Mouse (Mus musculus) midbrain, embryonic 13.5 days (tissue): ENCODE measurements around the gene Tut7. TPM values are rescaled to one million over a fixed set of nuclear protein-coding genes. Genes with fewer than 3 reads are reported as not detected.

Source experiments
- ATAC-seq: fragments of 200-750 bp; cut with Nextera tagmentation; 2 replicates; pipeline ENCODE4 v1.8.0; 2017; ENCODE audit warnings: mild to moderate bottlenecking, moderate TSS enrichment, moderate library complexity
- H3K27ac ChIP-seq: fragments of 300-500 bp; sonication (generic); 2 replicates; pipeline ENCODE4 v1.5.1; 2015; ENCODE audit warnings: inconsistent platforms, mild to moderate bottlenecking, moderate library complexity
- H3K27me3 ChIP-seq: fragments of 300-500 bp; sonication (generic); 2 replicates; pipeline ENCODE4 v1.6.1; 2015; ENCODE audit warnings: mild to moderate bottlenecking, inconsistent platforms
- H3K36me3 ChIP-seq: fragments of 300-500 bp; sonication (generic); 2 replicates; pipeline ENCODE4 v1.6.1; 2015; ENCODE audit warnings: mild to moderate bottlenecking, inconsistent platforms
- H3K4me1 ChIP-seq: fragments of 300-500 bp; sonication (generic); replicated peaks from 2 replicates; pipeline ENCODE4 v1.6.1; 2015; ENCODE audit warnings: inconsistent platforms
- H3K4me2 ChIP-seq: fragments of 300-500 bp; sonication (generic); replicated peaks from 2 replicates; pipeline ENCODE4 v1.6.1; 2015; ENCODE audit warnings: moderate library complexity, mild to moderate bottlenecking, inconsistent platforms
- H3K4me3 ChIP-seq: fragments of 300-500 bp; sonication (generic); replicated peaks from 2 replicates; pipeline ENCODE4 v1.5.1; 2015; ENCODE audit warnings: mild to moderate bottlenecking, inconsistent platforms
- H3K9ac ChIP-seq: fragments of 300-500 bp; sonication (generic); replicated peaks from 2 replicates; pipeline ENCODE4 v1.6.1; 2015; ENCODE audit warnings: mild to moderate bottlenecking, inconsistent platforms
- H3K9me3 ChIP-seq: fragments of 300-500 bp; sonication (generic); 2 replicates; pipeline ENCODE4 v1.6.1; 2016; ENCODE audit warnings: mild to moderate bottlenecking, inconsistent platforms
- WGBS: fragments of 180-500 bp; shearing (Covaris S2); methylation state at CpG from one replicate; pipeline ENCODE4 v1.1.7; 2015; 5-methylcytosine and 5-hydroxymethylcytosine counted together
- polyA plus RNA-seq: library from polyadenylated mRNA; unstranded; fragments of >200 nt; fragmentation: Nextera tagmentation; extraction: Ambion mirVana; gene quantifications from 2 replicates; pipeline ENCODE4 v1.2.1, GENCODE M21; 2015

The Tut7 gene
- polyA plus RNA-seq, 1 experiment from 2014 or later = 58.7 TPM

- Histone ChIP-seq H3K9ac (peak overlapping the region; percentile 5), H3K27ac (no peak overlapping the region), H3K27me3 (no peaks in the 10 kb centered on the region), H3K36me3 (peaks cover 27% of the 10 kb centered on the region), H3K4me3 (no peak overlapping the region), H3K4me1 (peaks cover 48% of the 10 kb centered on the region), H3K4me2 (peak overlapping the region; percentile 30; the same call in 1 of the 2 replicates), H3K9me3 (no peaks in the 10 kb centered on the region)
- ATAC-seq = no peak
- 87% methylated on average over 3 of the region's 3 CpGs for WGBS
Measured at GRCm38 (mm10) chr13:59820836-59821235, 2.1 kb downstream of the Tut7 start.

- Histone ChIP-seq H3K27me3 (no peaks in the 10 kb centered on the region), H3K9ac (peak overlapping the region; percentile 40), H3K4me2 (peak overlapping the region; percentile 30), H3K9me3 (no peaks in the 10 kb centered on the region), H3K27ac (no peak overlapping the region), H3K4me3 (no peak overlapping the region), H3K4me1 (peaks cover 48% of the 10 kb centered on the region), H3K36me3 (peaks cover 34% of the 10 kb centered on the region)
- WGBS = 80% methylated on average over 4 of the region's 4 CpGs
- ATAC-seq = no peak
Measured at GRCm38 (mm10) chr13:59820114-59820513, 2.8 kb downstream of the Tut7 start.

GRCm38 (mm10) chr13:59817352-59817751, 5.6 kb downstream of the Tut7 start:
- 95% methylated on average over 4 of the region's 4 CpGs for WGBS
- peaks cover 57% of the 10 kb centered on the region for H3K36me3 ChIP-seq
- no peak for ATAC-seq

GRCm38 (mm10) chr13:59814109-59814591, 8.8 kb downstream of the Tut7 start:
- H3K27ac ChIP-seq = no peak overlapping the region
- H3K9me3 ChIP-seq = no peaks in the 10 kb centered on the region
- no peak overlapping the region for H3K4me3 ChIP-seq
- H3K27me3 ChIP-seq = no peaks in the 10 kb centered on the region
- H3K4me2 ChIP-seq = no peak overlapping the region
- 78% methylated on average over 6 of the region's 6 CpGs for WGBS
- H3K9ac ChIP-seq = no peak overlapping the region
- no peak for ATAC-seq
- H3K36me3 ChIP-seq = peaks cover 78% of the 10 kb centered on the region
- H3K4me1 ChIP-seq = peaks cover 19% of the 10 kb centered on the region

More at GRCm38 (mm10) chr13:59817352-59817751, 5.6 kb downstream of the Tut7 start:
- H3K4me2 ChIP-seq = no peak overlapping the region
- no peak overlapping the region for H3K4me3 ChIP-seq
- H3K9ac ChIP-seq = no peak overlapping the region
- peaks cover 48% of the 10 kb centered on the region for H3K4me1 ChIP-seq
- H3K9me3 ChIP-seq = no peaks in the 10 kb centered on the region
- no peaks in the 10 kb centered on the region for H3K27me3 ChIP-seq
- H3K27ac ChIP-seq = no peak overlapping the region

GRCm38 (mm10) chr13:59811581-59811980, 11.4 kb downstream of the Tut7 start:
- Histone ChIP-seq H3K4me3 (no peak overlapping the region), H3K27ac (no peak overlapping the region), H3K27me3 (no peaks in the 10 kb centered on the region), H3K36me3 (peaks cover 90% of the 10 kb centered on the region), H3K9ac (no peak overlapping the region), H3K4me1 (no peaks in the 10 kb centered on the region), H3K9me3 (no peaks in the 10 kb centered on the region), H3K4me2 (no peak overlapping the region)
- no peak for ATAC-seq
- 94% methylated on average over 3 of the region's 3 CpGs for WGBS

- H3K27ac ChIP-seq = no peak overlapping the region
- H3K4me2 ChIP-seq = no peak overlapping the region
- no peaks in the 10 kb centered on the region for H3K9me3 ChIP-seq
- H3K4me3 ChIP-seq = no peak overlapping the region
- WGBS = 90% methylated on average over 6 of the region's 6 CpGs
- no peak overlapping the region for H3K9ac ChIP-seq
- no peak for ATAC-seq
- no peaks in the 10 kb centered on the region for H3K27me3 ChIP-seq
- H3K36me3 ChIP-seq = peaks cover 96% of the 10 kb centered on the region
- no peaks in the 10 kb centered on the region for H3K4me1 ChIP-seq
Measured at GRCm38 (mm10) chr13:59801000-59801399, 21.9 kb downstream of the Tut7 start.

- whole genome bisulfite sequencing = 94% methylated on average over 2 of the region's 2 CpGs
- peaks cover 96% of the 10 kb centered on the region for H3K36me3 ChIP-seq
- ATAC-seq = no peak
- H3K4me2 ChIP-seq = no peak overlapping the region
- no peaks in the 10 kb centered on the region for H3K27me3 ChIP-seq
- no peak overlapping the region for H3K4me3 ChIP-seq
- H3K4me1 ChIP-seq = no peaks in the 10 kb centered on the region
- H3K9me3 ChIP-seq = no peaks in the 10 kb centered on the region
- H3K27ac ChIP-seq = no peak overlapping the region
- no peak overlapping the region for H3K9ac ChIP-seq
Measured at GRCm38 (mm10) chr13:59800077-59800476, 22.9 kb downstream of the Tut7 start.

GRCm38 (mm10) chr13:59798306-59798705, 24.6 kb downstream of the Tut7 start:
- no peaks in the 10 kb centered on the region for H3K9me3 ChIP-seq
- no peak overlapping the region for H3K4me3 ChIP-seq
- WGBS = 95% methylated on average over 1 of the region's 1 CpGs
- peaks cover 95% of the 10 kb centered on the region for H3K36me3 ChIP-seq
- H3K4me2 ChIP-seq = no peak overlapping the region
- no peak overlapping the region for H3K9ac ChIP-seq
- H3K4me1 ChIP-seq = no peaks in the 10 kb centered on the region
- H3K27me3 ChIP-seq = no peaks in the 10 kb centered on the region
- ATAC-seq = no peak
- no peak overlapping the region for H3K27ac ChIP-seq

- 94% methylated on average over 9 of the region's 9 CpGs for WGBS
- Histone ChIP-seq H3K4me2 (no peak overlapping the region), H3K4me1 (no peaks in the 10 kb centered on the region), H3K27ac (no peak overlapping the region), H3K27me3 (no peaks in the 10 kb centered on the region), H3K9me3 (no peaks in the 10 kb centered on the region), H3K36me3 (peaks cover 96% of the 10 kb centered on the region), H3K9ac (no peak overlapping the region), H3K4me3 (no peak overlapping the region)
- no peak for ATAC-seq
Measured at GRCm38 (mm10) chr13:59796466-59796848, 26.5 kb downstream of the Tut7 start.

GRCm38 (mm10) chr13:59795807-59796465, 27.0 kb downstream of the Tut7 start:
- Histone ChIP-seq H3K4me3 (no peak overlapping the region), H3K9ac (no peak overlapping the region), H3K9me3 (no peaks in the 10 kb centered on the region), H3K4me2 (no peak overlapping the region), H3K27me3 (no peaks in the 10 kb centered on the region), H3K4me1 (no peaks in the 10 kb centered on the region), H3K27ac (no peak overlapping the region), H3K36me3 (peaks cover 97% of the 10 kb centered on the region)
- ATAC-seq = no peak
- WGBS = 94% methylated on average over 6 of the region's 6 CpGs

- no peaks in the 10 kb centered on the region for H3K9me3 ChIP-seq
- no peak overlapping the region for H3K4me3 ChIP-seq
- no peak overlapping the region for H3K9ac ChIP-seq
- H3K36me3 ChIP-seq = peaks cover 97% of the 10 kb centered on the region
- 89% methylated on average over 1 of the region's 1 CpGs for WGBS
- no peak for ATAC-seq
- H3K4me1 ChIP-seq = no peaks in the 10 kb centered on the region
- H3K27ac ChIP-seq = no peak overlapping the region
- no peak overlapping the region for H3K4me2 ChIP-seq
- H3K27me3 ChIP-seq = no peaks in the 10 kb centered on the region
Measured at GRCm38 (mm10) chr13:59794786-59795185, 28.2 kb downstream of the Tut7 start.

- H3K27me3 ChIP-seq = no peaks in the 10 kb centered on the region
- H3K4me1 ChIP-seq = no peaks in the 10 kb centered on the region
- H3K4me2 ChIP-seq = no peak within 1 kb of the TSS
- H3K4me3 ChIP-seq = no peak within 1 kb of the TSS
- no peak within 1 kb of the TSS for H3K27ac ChIP-seq
- no peaks in the 10 kb centered on the region for H3K9me3 ChIP-seq
- H3K36me3 ChIP-seq = peaks cover 96% of the 10 kb centered on the region
- H3K9ac ChIP-seq = no peak within 1 kb of the TSS
- ATAC-seq = no peak
- 95% methylated on average over 7 of the region's 7 CpGs for WGBS
Measured at GRCm38 (mm10) chr13:59782145-59782544, 40.8 kb downstream of the Tut7 start, which contains the start of gene Gm49354. Gm49354 (minus strand) TSS chr13:59782245.
